Mouse (Mus musculus): ENCODE data around the gene Ptprf.

Gene Ptprf

GRCm38 (mm10) chr4:118291231-118291630 is at the start of gene Ptprf:
Ptprf (minus strand) TSS chr4:118291405.
- peak; percentile 82 for DNase-seq

GRCm38 (mm10) chr4:118336658-118337057 is 45.5 kb upstream of the Ptprf start:
- DNase-seq: peak; percentile 78

- no peak for DNase-seq
Observed at GRCm38 (mm10) chr4:118335991-118336390, 44.8 kb upstream of the Ptprf start.

GRCm38 (mm10) chr4:118331777-118332176 is 40.6 kb upstream of the Ptprf start:
- DNase-seq: peak; percentile 25

GRCm38 (mm10) chr4:118326476-118326875 is 35.3 kb upstream of the Ptprf start:
- peak; percentile 50 for DNase-seq

GRCm38 (mm10) chr4:118320636-118321035 is 29.4 kb upstream of the Ptprf start:
- DNase-seq: no peak

GRCm38 (mm10) chr4:118319706-118320344 is 28.6 kb upstream of the Ptprf start:
- DNase-seq: no peak

GRCm38 (mm10) chr4:118316662-118317061 is 25.5 kb upstream of the Ptprf start:
- DNase-seq: no peak

GRCm38 (mm10) chr4:118315286-118315685 is 24.1 kb upstream of the Ptprf start:
- no peak for DNase-seq

- DNase-seq: no peak
Observed at GRCm38 (mm10) chr4:118310461-118310860, 19.3 kb upstream of the Ptprf start.

GRCm38 (mm10) chr4:118307533-118308263 is 16.5 kb upstream of the Ptprf start:
- DNase-seq: no peak

- DNase-seq: no peak
Observed at GRCm38 (mm10) chr4:118306113-118306696, 15.0 kb upstream of the Ptprf start.

GRCm38 (mm10) chr4:118304984-118305383 is 13.8 kb upstream of the Ptprf start:
- no peak for DNase-seq

- DNase-seq: no peak
Observed at GRCm38 (mm10) chr4:118297844-118298243, 6.6 kb upstream of the Ptprf start.

- DNase-seq: no peak
Observed at GRCm38 (mm10) chr4:118295651-118296561, 4.7 kb upstream of the Ptprf start.

- DNase-seq: no peak
Observed at GRCm38 (mm10) chr4:118294811-118295210, 3.6 kb upstream of the Ptprf start.

- DNase-seq: peak; percentile 80
Observed at GRCm38 (mm10) chr4:118292741-118293306, 1.6 kb upstream of the Ptprf start.

GRCm38 (mm10) chr4:118290416-118291030 is 682 bp downstream of the Ptprf start:
- peak; percentile 67 for DNase-seq

GRCm38 (mm10) chr4:118289960-118290415 is 1.2 kb downstream of the Ptprf start:
- no peak for DNase-seq

- peak; percentile 18 for DNase-seq
Observed at GRCm38 (mm10) chr4:118289266-118289665, 1.9 kb downstream of the Ptprf start.

- DNase-seq: no peak
Observed at GRCm38 (mm10) chr4:118288531-118288930, 2.7 kb downstream of the Ptprf start.

- peak; percentile 22 for DNase-seq
Observed at GRCm38 (mm10) chr4:118286202-118286601, 5.0 kb downstream of the Ptprf start.

Data from kidney, adult 18-20 months (tissue).